Mouse (Mus musculus) brain, embryonic 14.5 days (tissue): ENCODE results near the gene Cldn14. TPM values are rescaled to one million over a fixed set of nuclear protein-coding genes. Genes with fewer than 3 reads are reported as not detected.

Experiments used
- DNase-seq: peaks from one replicate; pipeline ENCODE4 v3.0.0-alpha.2; 2011; ENCODE audit warnings: low read depth
- CTCF ChIP-seq: fragments of 200-500 bp; IDR thresholded peaks from 2 replicates; pipeline ENCODE4 v1.5.1; 2012; ENCODE audit warnings: inconsistent platforms, mild to moderate bottlenecking, moderate library complexity, borderline replicate concordance; ENCODE audit not compliant: insufficient read depth, insufficient read length; ENCODE audit errors: extremely low read depth
- POLR2A ChIP-seq: fragments of 200-500 bp; IDR thresholded peaks from 2 replicates; pipeline ENCODE4 v1.6.1; 2012; ENCODE audit warnings: mild to moderate bottlenecking, inconsistent platforms, borderline replicate concordance; ENCODE audit not compliant: poor library complexity, insufficient read depth, insufficient read length, severe bottlenecking; ENCODE audit errors: extremely low read depth
- polyA plus RNA-seq: library from polyadenylated mRNA; depleted of rRNA; stranded (reverse); fragments of >200 nt; gene quantifications from 2 replicates; pipeline ENCODE4 v1.2.3, GENCODE M21; 2012

The Cldn14 gene
- polyA plus RNA-seq, 1 experiment, result not detected

DNA sequence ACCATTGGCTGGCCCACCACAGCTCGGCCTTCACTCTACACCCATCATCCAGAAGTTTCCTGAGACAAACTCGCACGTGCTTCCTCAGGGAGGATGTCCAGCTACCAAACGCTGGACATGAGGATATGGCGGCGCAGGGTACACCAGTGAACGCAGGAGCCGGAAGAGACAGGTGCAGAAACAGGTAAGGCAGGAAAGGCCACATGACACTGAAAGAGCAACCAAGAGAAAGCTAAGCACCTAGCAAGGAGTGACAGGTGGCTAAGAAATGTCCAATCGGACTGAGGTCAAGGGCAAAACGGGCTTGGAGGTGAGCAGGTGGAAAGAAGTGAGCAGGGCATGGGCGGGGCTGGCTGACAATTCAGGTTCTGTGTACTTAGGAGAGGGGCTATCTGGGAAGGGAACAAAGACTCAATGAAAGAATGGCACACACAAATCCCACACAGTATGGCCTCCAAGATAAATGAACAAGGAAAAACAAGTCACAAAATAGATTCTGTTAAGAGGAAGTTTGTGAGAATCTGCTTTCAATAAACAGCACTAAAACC lies 47.5 kb downstream of the Cldn14 start:
- no peak for DNase-seq
- TF ChIP-seq CTCF, result no peak
- TF ChIP-seq POLR2A, result no peak

GRCm38 (mm10) chr16:93960495-93960894 lies 48.1 kb downstream of the Cldn14 start:
- TF ChIP-seq CTCF (no peak), POLR2A (no peak)
- DNase-seq, result no peak

DNA sequence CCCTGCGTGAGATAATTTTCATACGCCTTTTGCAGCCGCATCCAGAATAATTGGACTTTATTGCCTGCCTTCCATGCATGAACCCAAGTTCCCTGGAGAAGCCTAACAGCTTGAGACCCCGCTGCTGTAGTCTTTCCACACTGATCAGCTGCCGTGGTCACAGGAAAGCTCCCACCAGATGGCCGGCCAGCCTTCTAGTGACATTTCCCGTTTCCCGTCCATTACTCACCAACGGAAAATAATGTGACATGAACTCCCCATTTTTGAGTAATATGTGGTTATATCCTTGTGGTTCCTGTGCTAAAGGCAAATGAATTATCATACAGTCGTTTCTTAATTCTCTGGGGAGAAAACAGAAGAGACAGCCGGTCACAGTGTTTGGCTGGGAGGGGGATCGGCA lies 51.2 kb downstream of the Cldn14 start:
- TF ChIP-seq POLR2A (no peak), CTCF (no peak)
- no peak for DNase-seq

DNA sequence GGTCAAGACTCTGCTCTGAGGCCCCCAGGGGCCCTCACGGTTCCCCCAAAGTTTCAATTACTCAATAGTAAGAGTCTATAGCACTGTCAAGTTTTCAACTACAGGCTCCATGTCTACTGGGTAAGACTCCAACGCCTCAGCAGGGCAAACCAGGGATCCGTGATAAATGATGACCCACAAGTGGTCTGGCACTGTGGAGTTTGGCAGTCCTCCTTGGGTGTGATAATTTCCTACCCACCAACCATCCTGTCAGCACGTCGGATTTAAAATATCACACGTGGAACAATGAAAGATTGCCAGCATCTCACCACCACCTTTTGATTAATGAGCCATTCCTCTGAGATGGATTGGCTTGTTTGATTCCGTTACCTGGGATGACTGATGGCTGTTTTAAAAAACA lies 51.7 kb downstream of the Cldn14 start:
- DNase-seq, result peak; percentile 49
- no peak for TF ChIP-seq CTCF

- DNase-seq, result no peak
- TF ChIP-seq CTCF (no peak), POLR2A (no peak)
Observed at GRCm38 (mm10) chr16:93947396-93947795, 61.2 kb downstream of the Cldn14 start.

GRCm38 (mm10) chr16:93944301-93944700 lies 64.3 kb downstream of the Cldn14 start:
- TF ChIP-seq POLR2A (no peak), CTCF (no peak)
- no peak for DNase-seq

DNA sequence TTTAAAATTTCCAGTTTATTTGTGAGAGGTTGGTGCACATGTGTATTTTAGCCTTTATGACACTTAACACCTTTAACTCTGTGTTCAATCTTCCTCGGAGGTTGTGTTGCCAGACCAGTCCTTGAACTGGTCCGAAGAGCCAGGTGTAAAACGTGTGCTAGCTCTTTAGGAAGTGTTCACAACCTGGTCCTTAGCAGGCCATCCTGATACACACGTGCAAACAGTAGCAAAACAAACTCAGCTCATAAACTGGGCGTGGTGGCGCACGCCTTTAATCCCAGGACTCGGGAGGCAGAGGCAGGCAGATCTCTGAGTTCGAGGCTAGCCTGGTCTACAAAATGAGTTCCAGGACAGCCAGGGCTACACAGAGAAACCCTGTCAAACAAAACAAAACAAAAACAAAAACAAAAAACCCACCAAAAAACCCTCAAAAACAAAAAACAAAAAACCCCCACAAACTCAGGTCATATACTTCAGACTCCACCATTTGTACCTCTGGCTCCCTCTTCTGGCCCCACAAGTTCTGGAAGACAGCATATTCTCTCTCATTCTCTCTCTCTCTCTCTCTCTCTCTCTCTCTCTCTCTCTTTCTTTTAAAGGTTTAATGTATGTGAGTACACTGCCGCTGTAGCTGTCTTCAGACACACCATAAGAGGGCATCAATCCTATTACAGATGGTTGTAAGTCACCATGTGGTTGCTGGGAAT lies 65.7 kb downstream of the Cldn14 start:
- TF ChIP-seq POLR2A (no peak), CTCF (no peak)
- no peak for DNase-seq

- no peak for DNase-seq
- TF ChIP-seq POLR2A, result no peak
- no peak for TF ChIP-seq CTCF
Observed at GRCm38 (mm10) chr16:93941781-93942567, 66.7 kb downstream of the Cldn14 start.

GRCm38 (mm10) chr16:93939961-93940360 lies 68.7 kb downstream of the Cldn14 start:
- no peak for DNase-seq
- TF ChIP-seq POLR2A (no peak), CTCF (no peak)

DNA sequence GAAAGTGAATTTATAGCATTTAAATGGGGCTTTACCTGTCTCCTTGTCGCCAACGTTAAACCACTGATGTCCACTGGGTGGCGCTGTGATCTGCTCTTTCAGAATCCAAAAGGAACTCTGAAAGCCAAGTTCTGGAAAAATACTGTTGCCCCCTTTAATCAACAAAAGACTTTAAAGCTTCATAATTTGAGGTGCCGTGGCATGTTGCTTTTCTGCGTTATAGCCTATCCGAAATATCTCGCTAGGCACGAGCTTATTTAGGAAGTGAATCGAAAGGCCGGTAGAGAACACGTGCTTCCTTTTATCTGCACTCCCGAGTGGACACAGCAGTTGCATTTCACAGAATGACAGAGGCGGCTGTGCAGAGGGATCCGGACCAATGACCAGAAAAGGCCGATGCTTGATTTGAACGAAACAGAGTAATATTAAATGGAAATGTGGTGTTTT lies 70.2 kb downstream of the Cldn14 start:
- no peak for TF ChIP-seq POLR2A
- TF ChIP-seq CTCF, result peak; percentile 83; the same call in 1 of the 2 replicates

DNA sequence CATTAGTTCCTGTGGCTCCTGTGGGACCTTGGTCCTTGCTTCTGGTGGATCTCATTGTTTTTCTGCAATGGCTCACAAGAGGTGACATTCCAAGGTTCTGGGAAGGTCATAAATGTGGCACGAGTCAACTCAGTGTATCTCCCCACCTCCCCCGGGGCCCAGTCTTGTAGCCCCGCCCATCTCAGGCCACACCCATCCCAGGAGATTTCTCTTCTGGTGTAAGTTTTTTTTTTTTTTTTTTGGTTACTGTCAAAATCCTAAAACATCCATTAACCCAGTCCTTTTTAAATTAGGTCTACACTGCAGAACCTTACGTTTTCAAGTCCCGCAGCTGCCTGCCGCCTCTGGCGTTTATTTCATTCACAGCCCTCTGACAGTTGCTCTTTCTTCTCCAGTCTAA lies 73.6 kb downstream of the Cldn14 start:
- no peak for DNase-seq
- TF ChIP-seq CTCF (no peak), POLR2A (no peak)

More for the DNA sequence above, 70.2 kb downstream of the Cldn14 start:
- DNase-seq, result peak; percentile 90

DNA sequence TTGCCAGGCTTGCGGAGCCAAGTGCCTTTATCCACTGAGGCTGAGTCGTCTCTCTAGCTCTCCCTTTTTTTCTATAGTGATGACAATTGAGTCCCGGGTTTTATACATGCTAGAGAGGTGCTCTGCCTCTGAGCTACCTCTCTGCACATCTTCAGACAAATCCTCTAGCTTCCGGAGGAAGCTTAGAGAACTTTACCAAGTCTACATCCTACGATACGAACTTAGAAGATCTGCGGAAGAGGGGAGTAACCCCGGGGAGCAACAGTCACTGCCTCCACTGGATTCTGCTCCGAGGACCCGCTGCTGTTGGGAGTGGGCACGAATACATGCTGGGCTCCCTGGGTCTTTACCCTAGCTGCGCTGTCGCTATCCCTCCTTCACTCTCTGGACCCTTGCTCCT lies 74.0 kb downstream of the Cldn14 start:
- TF ChIP-seq CTCF, result no peak
- no peak for TF ChIP-seq POLR2A
- no peak for DNase-seq
